Mouse (Mus musculus) cerebellum, adult 2 months (tissue): ENCODE data around the gene Mtap.

ENCODE experiments used
- CTCF ChIP-seq: fragments of 200-500 bp; IDR thresholded peaks from 2 replicates; pipeline ENCODE4 v1.5.1; 2011; ENCODE audit warnings: low read depth, mild to moderate bottlenecking, control low read depth, low read length, moderate library complexity, borderline replicate concordance; ENCODE audit not compliant: insufficient read depth
- POLR2A ChIP-seq: fragments of 200-500 bp; IDR thresholded peaks from 2 replicates; pipeline ENCODE4 v1.6.1; 2011; ENCODE audit warnings: low read length, control low read depth, borderline replicate concordance; ENCODE audit not compliant: insufficient read depth

DNA sequence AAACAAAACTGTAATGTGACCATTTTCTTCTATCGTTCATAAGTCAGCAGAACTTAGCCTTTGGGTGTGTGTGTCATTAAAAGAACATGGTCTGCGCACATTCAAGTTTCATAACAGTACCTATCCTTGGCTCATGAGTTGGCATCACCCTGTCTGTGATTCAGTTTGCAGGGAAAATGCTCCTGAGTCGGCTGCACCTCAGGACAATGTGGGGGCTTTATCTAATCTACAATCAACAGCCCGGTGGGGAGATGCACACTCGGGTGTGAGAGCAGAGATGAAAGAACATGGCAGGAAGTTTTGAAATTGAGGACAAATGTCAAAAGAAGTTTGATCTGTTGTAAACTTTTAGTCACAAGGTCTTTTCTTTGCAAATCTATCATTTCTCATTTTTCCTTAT is 44.8 kb upstream of the Mtap start:
- TF ChIP-seq CTCF (no peak), POLR2A (no peak)
